Mouse (Mus musculus) central nervous system, embryonic 18 days (tissue): ENCODE data around the gene Antxr1. TPM values are rescaled to one million over a fixed set of nuclear protein-coding genes. Genes with fewer than 3 reads are reported as not detected.

Source experiments
- polyA plus RNA-seq: library from polyadenylated mRNA; depleted of rRNA; stranded (reverse); fragments of >200 nt; gene quantifications from 2 replicates; pipeline ENCODE4 v1.2.3, GENCODE M21; 2012; rRNA removed

Gene Antxr1
- 6.7 and 9.7 TPM in 2 replicates for polyA plus RNA-seq

GRCm38 (mm10) chr6:87335091-87335934 lies at the start of gene Antxr1:
Antxr1 (minus strand) TSS chr6:87335821.

DNA sequence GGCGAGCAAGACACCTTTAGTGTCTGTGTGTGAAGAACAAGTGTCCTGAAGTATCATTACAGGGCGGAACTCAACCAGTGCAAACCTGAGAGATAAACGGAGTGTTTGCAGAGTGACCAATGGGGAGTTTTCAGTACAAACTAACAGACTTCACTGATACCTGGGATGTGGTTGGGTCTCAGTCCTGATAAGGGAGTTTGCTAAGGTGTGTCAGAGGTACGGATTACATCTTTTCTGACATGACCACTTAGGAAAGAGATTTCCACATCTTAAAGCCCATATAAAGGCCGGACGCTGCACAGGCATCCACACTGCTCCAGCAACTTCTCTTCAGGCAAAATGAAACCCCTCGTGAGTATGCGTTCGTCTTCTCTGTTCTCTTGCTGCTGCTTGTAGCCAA lies 37.4 kb upstream of the Antxr1 start, which contains the start of gene Gkn2:
Gene Gkn2, plus strand, starts transcription at position 301 of the 400 bp plus-strand sequence.

GRCm38 (mm10) chr6:87350829-87351228 lies 15.2 kb upstream of the Antxr1 start, which contains the start of gene Gkn1:
Gkn1 (minus strand) TSS chr6:87350942.

DNA sequence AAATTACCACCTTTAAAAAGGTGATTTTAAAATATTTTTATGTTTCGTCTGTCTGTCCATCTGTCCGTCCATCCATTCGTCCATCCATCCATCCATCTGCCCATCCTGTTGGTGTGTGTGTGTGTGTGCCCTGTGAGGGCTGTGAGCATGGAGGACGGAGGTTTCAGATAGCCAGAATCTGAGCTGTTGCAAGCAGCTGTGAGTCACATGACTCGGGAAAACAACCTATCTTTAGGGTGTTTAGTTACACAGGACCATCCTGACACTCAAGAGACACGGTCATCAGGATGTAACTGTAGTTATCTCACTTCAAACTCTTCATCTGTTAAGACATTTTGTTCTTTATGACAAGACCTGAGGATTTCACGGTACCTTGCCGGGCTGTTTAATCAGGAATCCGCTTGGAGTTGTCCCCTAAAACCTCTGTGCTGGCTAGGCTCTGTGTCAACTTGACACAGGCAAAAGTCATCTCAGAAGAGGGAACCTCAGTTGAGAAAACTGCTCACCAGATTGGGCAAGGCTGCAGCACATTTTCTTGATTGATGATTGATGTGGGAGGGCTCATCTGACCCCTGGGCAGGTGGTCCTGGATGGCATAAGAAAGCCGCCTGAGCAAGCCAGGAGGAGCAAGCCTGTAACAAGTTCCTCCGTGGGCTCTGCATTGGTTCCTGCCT lies 231.4 kb downstream of the Antxr1 start, which contains the start of gene D6Ertd527e:
Gene D6Ertd527e, plus strand, starts transcription at position 624 of the 674 bp plus-strand sequence.

Other genes starting within 250 kb of the Antxr1 start
- 0.27 and 0.28 TPM in 2 replicates for gene D6Ertd527e, start 231.1 kb downstream of the Antxr1 start, polyA plus RNA-seq
- gene Gkn1, start 15.1 kb upstream of the Antxr1 start, polyA plus RNA-seq: not detected in 2 replicates
- gene Gkn2, start 37.5 kb upstream of the Antxr1 start, polyA plus RNA-seq: not detected in 2 replicates
- gene Gkn3, start 53.1 kb upstream of the Antxr1 start, polyA plus RNA-seq: 0.39 and 0.55 TPM in 2 replicates
- gene Bmp10, start 93.2 kb upstream of the Antxr1 start, polyA plus RNA-seq: not detected in 2 replicates
- 0.92 and 1.0 TPM in 2 replicates for gene Arhgap25, start 197.4 kb upstream of the Antxr1 start, polyA plus RNA-seq